Mouse (Mus musculus) 416B (cell line): ENCODE data around the gene Rorc.

Experiments
- DNase-seq: peaks from one replicate; pipeline ENCODE4 v3.0.0; 2011; ENCODE audit warnings: low read depth

Gene Rorc

GRCm38 (mm10) chr3:94377028-94377923, 4.7 kb downstream of the Rorc start:
- no peak for DNase-seq

GRCm38 (mm10) chr3:94379831-94380510, 7.4 kb downstream of the Rorc start:
- no peak for DNase-seq

GRCm38 (mm10) chr3:94382308-94382707, 9.7 kb downstream of the Rorc start:
- DNase-seq: no peak

- no peak for DNase-seq
Measured at GRCm38 (mm10) chr3:94383476-94383875, 10.9 kb downstream of the Rorc start.

GRCm38 (mm10) chr3:94386671-94387070, 14.1 kb downstream of the Rorc start:
- DNase-seq: no peak

- no peak for DNase-seq
Measured at GRCm38 (mm10) chr3:94387391-94387790, 14.8 kb downstream of the Rorc start.

GRCm38 (mm10) chr3:94388047-94388446, 15.5 kb downstream of the Rorc start:
- DNase-seq: peak; percentile 23

- DNase-seq: no peak
Measured at GRCm38 (mm10) chr3:94389420-94389819, 16.8 kb downstream of the Rorc start.

GRCm38 (mm10) chr3:94391001-94391400, 18.4 kb downstream of the Rorc start:
- no peak for DNase-seq

GRCm38 (mm10) chr3:94392128-94392527, 19.5 kb downstream of the Rorc start:
- DNase-seq: no peak

- DNase-seq: no peak
Measured at GRCm38 (mm10) chr3:94393049-94393448, 20.5 kb downstream of the Rorc start.

- DNase-seq: no peak
Measured at GRCm38 (mm10) chr3:94396336-94396735, 23.7 kb downstream of the Rorc start.

- DNase-seq: no peak
Measured at GRCm38 (mm10) chr3:94396851-94397250, 24.3 kb downstream of the Rorc start.

GRCm38 (mm10) chr3:94398217-94398616, 25.6 kb downstream of the Rorc start, which contains the start of gene Lingo4:
Gene Lingo4 (plus strand): TSS chr3:94398517.
- DNase-seq: no peak

GRCm38 (mm10) chr3:94398943-94399481, 26.4 kb downstream of the Rorc start:
- DNase-seq: no peak

GRCm38 (mm10) chr3:94399663-94400310, 27.2 kb downstream of the Rorc start:
- no peak for DNase-seq

GRCm38 (mm10) chr3:94402451-94402850, 29.9 kb downstream of the Rorc start:
- no peak for DNase-seq

- DNase-seq: no peak
Measured at GRCm38 (mm10) chr3:94404366-94405054, 31.9 kb downstream of the Rorc start.

GRCm38 (mm10) chr3:94405561-94405960, 33.0 kb downstream of the Rorc start:
- no peak for DNase-seq

GRCm38 (mm10) chr3:94412530-94412929, 39.9 kb downstream of the Rorc start:
- DNase-seq: no peak

GRCm38 (mm10) chr3:94413031-94413679, 40.6 kb downstream of the Rorc start, which contains the start of gene Tdrkh:
Gene Tdrkh (plus strand): TSS chr3:94413273.
- no peak for DNase-seq
